Mouse (Mus musculus): Measurements from ENCODE around the gene Gm4565.
"Not testable (repeated sequence)": the region's sequence is repeated elsewhere in the genome, so short reads cannot be mapped to it uniquely, and the experiment has no call there.

DNA sequence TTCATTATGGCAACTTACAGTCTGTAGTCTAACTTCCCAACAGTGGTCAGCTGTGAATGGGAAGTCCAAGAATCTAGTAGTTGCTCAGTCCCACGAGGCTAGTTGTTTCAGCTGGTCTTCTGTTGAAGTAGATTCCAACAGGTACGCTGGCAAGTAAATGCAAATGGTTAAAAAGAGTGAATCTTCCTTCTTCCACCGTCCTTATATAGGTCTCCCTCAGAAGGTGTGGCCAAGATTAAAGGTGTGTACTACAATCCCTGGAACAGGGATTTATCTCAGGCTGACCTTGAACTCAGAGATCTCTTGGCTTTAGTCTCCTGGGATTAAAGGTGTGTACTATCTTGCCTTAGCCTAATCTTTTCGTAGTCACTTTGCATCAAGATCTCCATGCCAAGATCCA, at the start of gene Gm4565:
- TF ChIP-seq CTCF (conservative IDR thresholded peaks at IDR 0.05; ENCODE audit: insufficient read depth, insufficient read length, low read depth, low read length); POLR2A (IDR thresholded peaks at IDR 0.05; ENCODE audit: low read depth, low read length): not testable (repeated sequence)
